Mouse (Mus musculus) neutrophil, adult 83 days (primary cell): ENCODE measurements around the gene Faap20. TPM values are rescaled to one million over a fixed set of nuclear protein-coding genes. Genes with fewer than 3 reads are reported as not detected.

Experiments
- total RNA-seq, 2 experiments: library from RNA; stranded (reverse); gene quantifications; one replicate each; pipeline ENCODE4 v1.2.4; 2023

Faap20 gene
- total RNA-seq, result 10 to 100 TPM; 30.7 to 35.7 TPM

GRCm38 (mm10) chr4:155249648-155250351 is at the start of gene Faap20:
Gene Faap20 (plus strand): TSS chr4:155249802.

GRCm38 (mm10) chr4:155222552-155222840 is 27.1 kb upstream of the Faap20 start, which contains the start of gene Ski:
Gene Ski (minus strand): TSS chr4:155222592.

Other genes starting within 250 kb of the Faap20 start
- gene Plch2, start 193.0 kb upstream of the Faap20 start, total RNA-seq, result under 1 TPM in 1 of 2 experiments, not detected in 1; 0.09 TPM
- gene Pex10, start 182.8 kb upstream of the Faap20 start, total RNA-seq, result 1 to 10 TPM; 5.7 to 7.4 TPM
- gene Rer1, start 163.4 kb upstream of the Faap20 start, total RNA-seq, result 10 to 100 TPM; 55.8 to 59.7 TPM
- 1 to 10 TPM; 1.4 to 1.9 TPM for gene Morn1, start 163.2 kb upstream of the Faap20 start, total RNA-seq
- gene Ski, start 27.2 kb upstream of the Faap20 start, total RNA-seq, result 10 to 100 TPM; 30.8 to 31.8 TPM
- gene Prkcz, start 111.6 kb downstream of the Faap20 start, total RNA-seq, result under 1 TPM; 0.28 to 0.79 TPM
- gene Gabrd, start 148.3 kb downstream of the Faap20 start, total RNA-seq, result not detected
- under 1 TPM; 0.48 to 0.55 TPM for gene Cfap74, start 159.4 kb downstream of the Faap20 start, total RNA-seq
- not detected for gene Tmem52, start 219.3 kb downstream of the Faap20 start, total RNA-seq
- 100 to 1,000 TPM; 248 to 278 TPM for gene Gnb1, start 241.6 kb downstream of the Faap20 start, total RNA-seq